Mouse (Mus musculus) forebrain, embryonic 16.5 days (tissue): ENCODE measurements around the gene Pcp4l1. TPM values are rescaled to one million over a fixed set of nuclear protein-coding genes. Genes with fewer than 3 reads are reported as not detected.

Experiments
- ATAC-seq: fragments of 200-750 bp; cut with Nextera tagmentation; 2 replicates; pipeline ENCODE4 v1.8.0; 2017; ENCODE audit warnings: mild to moderate bottlenecking, moderate library complexity
- H3K27ac ChIP-seq: fragments of 300-500 bp; sonication (generic); 2 replicates; pipeline ENCODE4 v1.5.1; 2014; ENCODE audit warnings: low read length, control low read depth
- H3K27me3 ChIP-seq: fragments of 300-500 bp; sonication (generic); replicated peaks from 2 replicates; pipeline ENCODE4 v1.6.1; 2014; ENCODE audit warnings: low read length; ENCODE audit not compliant: control insufficient read depth, insufficient read depth
- H3K36me3 ChIP-seq: fragments of 300-500 bp; sonication (generic); 2 replicates; pipeline ENCODE4 v1.6.1; 2014; ENCODE audit not compliant: control insufficient read depth, insufficient read depth
- H3K4me1 ChIP-seq: fragments of 300-500 bp; sonication (generic); replicated peaks from 2 replicates; pipeline ENCODE4 v1.6.1; 2014; ENCODE audit warnings: low read length; ENCODE audit not compliant: control insufficient read depth, insufficient read depth
- H3K4me2 ChIP-seq: fragments of 300-500 bp; sonication (generic); 2 replicates; pipeline ENCODE4 v1.6.1; 2014; ENCODE audit warnings: mild to moderate bottlenecking, low read length, control low read depth
- H3K4me3 ChIP-seq: fragments of 300-500 bp; sonication (generic); replicated peaks from 2 replicates; pipeline ENCODE4 v1.5.1; 2014; ENCODE audit warnings: mild to moderate bottlenecking, low read length, control low read depth
- H3K9ac ChIP-seq: fragments of 300-500 bp; sonication (generic); replicated peaks from 2 replicates; pipeline ENCODE4 v1.6.1; 2014; ENCODE audit warnings: low read depth, low read length, control low read depth
- H3K9me3 ChIP-seq: fragments of 300-500 bp; sonication (generic); 2 replicates; pipeline ENCODE4 v1.6.1; 2016; ENCODE audit warnings: low read length; ENCODE audit not compliant: control insufficient read depth
- WGBS: fragments of 180-500 bp; shearing (Covaris S2); extraction: QIAGEN DNeasy Blood & Tissue Kit; methylation state at CpG from one replicate; pipeline ENCODE4 v1.1.7; 2014; 5-methylcytosine and 5-hydroxymethylcytosine counted together
- polyA plus RNA-seq: library from polyadenylated mRNA; unstranded; fragments of >200 nt; fragmentation: Nextera tagmentation; extraction: Ambion mirVana; gene quantifications from 2 replicates; pipeline ENCODE4 v1.2.1, GENCODE M21; 2015

The Pcp4l1 gene
- polyA plus RNA-seq, 1 experiment from 2014 or later: 7.1 TPM

DNA sequence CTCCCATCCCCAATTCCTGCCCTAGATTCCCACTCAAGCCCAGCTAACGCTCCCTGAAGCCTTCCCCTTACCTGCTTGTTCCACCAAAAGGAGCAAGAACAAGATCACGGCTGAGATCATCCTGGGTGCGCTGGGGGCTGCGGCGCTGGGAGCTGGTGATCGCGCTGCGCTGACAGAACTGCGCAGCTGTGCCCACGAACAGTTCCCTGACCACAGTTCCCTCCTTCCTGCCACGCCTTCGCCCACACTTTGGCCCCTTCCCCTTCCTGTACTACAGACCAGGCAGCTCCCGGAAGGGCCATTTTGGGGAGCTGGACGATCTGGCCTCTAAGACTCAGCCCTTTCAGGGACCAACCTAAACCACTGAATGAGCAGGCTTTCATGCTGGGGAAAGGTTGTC lies 38.1 kb upstream of the Pcp4l1 start, which contains the start of gene Fcer1g:
TSS of gene Fcer1g (minus strand) at position 240 of the 400 bp plus-strand sequence.
- no peaks in the 10 kb centered on the region for H3K4me1 ChIP-seq
- no peak for ATAC-seq
- WGBS: 92% methylated on average over 14 of the region's 14 CpGs
- no peak within 1 kb of the TSS for H3K4me2 ChIP-seq
- no peak within 1 kb of the TSS for H3K27ac ChIP-seq
- H3K4me3 ChIP-seq: no peak within 1 kb of the TSS
- H3K9me3 ChIP-seq: no peaks in the 10 kb centered on the region
- peaks cover 26% of the 10 kb centered on the region for H3K36me3 ChIP-seq
- H3K9ac ChIP-seq: no peak within 1 kb of the TSS
- no peaks in the 10 kb centered on the region for H3K27me3 ChIP-seq

DNA sequence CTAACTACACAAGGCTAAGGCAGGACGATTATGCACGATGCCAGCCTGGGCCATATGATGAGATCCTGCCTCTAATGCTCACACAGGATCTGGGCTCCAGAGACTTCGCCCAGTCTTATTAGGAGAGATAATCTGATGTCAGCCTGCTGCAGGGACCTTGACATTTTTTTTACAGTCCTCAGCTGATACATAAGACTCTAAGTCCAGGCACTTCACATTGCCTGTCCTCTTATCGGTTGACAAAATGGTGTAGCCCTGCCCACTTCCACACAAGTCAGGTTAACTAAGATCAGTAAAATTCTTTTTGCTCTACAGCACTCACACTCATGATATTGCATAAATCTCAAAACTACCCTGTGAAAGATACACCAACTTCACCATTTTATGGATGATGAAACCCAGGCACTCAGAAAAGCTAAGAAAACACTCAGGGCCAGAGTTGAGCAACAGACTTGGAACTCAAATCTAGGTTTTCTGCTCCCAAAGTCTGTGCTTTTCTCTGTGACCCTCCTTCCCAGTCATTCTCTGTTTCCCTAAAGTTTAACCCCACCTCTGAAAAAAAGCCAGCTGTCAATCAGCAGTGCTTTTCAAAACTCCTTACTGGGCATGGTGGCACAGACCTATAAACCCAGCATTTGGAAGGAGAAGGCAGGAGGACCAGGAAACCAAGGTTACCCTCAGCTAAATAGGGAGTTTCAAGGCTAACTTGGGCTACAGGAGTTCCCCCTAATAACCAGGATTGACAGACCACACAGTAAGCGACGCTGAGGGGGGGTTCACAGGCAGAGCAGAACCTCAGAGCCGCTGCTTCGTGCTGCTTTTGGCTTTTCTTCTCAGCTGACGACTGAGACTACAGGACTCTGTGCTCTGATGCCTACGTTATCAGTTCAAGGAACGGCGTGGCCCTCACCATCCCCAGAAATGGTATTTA lies 37.0 kb upstream of the Pcp4l1 start:
- Histone ChIP-seq H3K4me1 (no peaks in the 10 kb centered on the region), H3K27me3 (no peaks in the 10 kb centered on the region), H3K27ac (no peak overlapping the region), H3K4me3 (no peak overlapping the region), H3K4me2 (no peak overlapping the region), H3K9ac (no peak overlapping the region), H3K9me3 (no peaks in the 10 kb centered on the region), H3K36me3 (peaks cover 19% of the 10 kb centered on the region)
- 83% methylated on average over 12 of the region's 12 CpGs for WGBS
- no peak for ATAC-seq

DNA sequence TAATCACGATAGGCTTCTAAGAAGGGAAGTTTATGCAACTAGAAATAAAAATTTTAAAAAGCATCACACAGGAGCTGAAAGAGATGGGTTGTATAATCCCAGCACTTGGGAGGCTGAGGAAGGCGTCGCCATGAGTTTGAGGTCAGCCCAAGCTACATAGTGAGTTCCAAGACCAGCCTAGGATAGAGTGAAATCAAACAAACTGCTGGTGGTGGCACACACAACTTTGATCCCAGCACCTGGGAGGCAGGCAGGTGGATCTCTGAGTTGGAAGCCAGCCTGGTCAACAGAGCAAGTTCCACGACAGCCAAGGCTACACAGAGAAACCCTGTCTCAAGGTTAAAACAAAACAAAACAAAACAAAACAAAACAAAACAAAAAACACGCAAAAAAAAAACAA lies 36.3 kb upstream of the Pcp4l1 start:
- Histone ChIP-seq H3K27me3 (no peaks in the 10 kb centered on the region), H3K9ac (no peak overlapping the region), H3K4me3 (no peak overlapping the region), H3K4me2 (no peak overlapping the region), H3K9me3 (no peaks in the 10 kb centered on the region), H3K27ac (no peak overlapping the region), H3K36me3 (peaks cover 12% of the 10 kb centered on the region), H3K4me1 (no peaks in the 10 kb centered on the region)
- ATAC-seq: no peak
- WGBS: 87% methylated on average over 5 of the region's 5 CpGs

DNA sequence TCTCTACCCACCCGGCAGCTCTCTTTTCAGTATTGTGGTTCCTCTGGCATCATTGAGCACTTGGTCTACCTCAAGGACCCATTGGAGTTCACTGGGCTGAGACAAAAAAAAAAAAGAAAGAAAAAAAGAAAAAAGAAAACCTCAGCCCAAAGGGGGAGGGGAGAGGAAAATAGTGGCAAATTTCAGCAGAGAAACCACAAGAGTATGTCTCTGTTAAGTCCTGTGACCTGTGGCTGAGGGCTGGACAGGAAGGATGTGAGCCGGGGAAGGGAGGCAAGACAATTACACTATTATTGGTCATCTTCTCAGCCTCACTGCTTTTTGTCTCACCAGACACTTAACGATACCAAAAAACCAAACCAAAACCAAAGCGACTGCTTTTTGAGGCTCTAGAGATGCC lies 35.8 kb upstream of the Pcp4l1 start:
- H3K27me3 ChIP-seq: no peaks in the 10 kb centered on the region
- H3K4me1 ChIP-seq: no peaks in the 10 kb centered on the region
- H3K4me2 ChIP-seq: no peak overlapping the region
- no peak overlapping the region for H3K9ac ChIP-seq
- ATAC-seq: no peak
- H3K4me3 ChIP-seq: no peak overlapping the region
- H3K36me3 ChIP-seq: peaks cover 8% of the 10 kb centered on the region; the same call in 1 of the 2 replicates
- 72% methylated on average over 4 of the region's 4 CpGs for WGBS
- H3K27ac ChIP-seq: no peak overlapping the region
- no peaks in the 10 kb centered on the region for H3K9me3 ChIP-seq

- Histone ChIP-seq H3K4me2 (no peak overlapping the region), H3K4me3 (no peak overlapping the region), H3K9me3 (no peaks in the 10 kb centered on the region), H3K9ac (no peak overlapping the region), H3K27me3 (no peaks in the 10 kb centered on the region), H3K27ac (no peak overlapping the region), H3K36me3 (peaks cover 2% of the 10 kb centered on the region; the same call in 1 of the 2 replicates), H3K4me1 (no peaks in the 10 kb centered on the region)
- ATAC-seq: no peak
- 28% methylated on average over 3 of the region's 3 CpGs for WGBS
These were observed 34.1 kb upstream of the Pcp4l1 start for GRCm38 (mm10) chr1:171230215-171230614.

- H3K9ac ChIP-seq: no peak overlapping the region
- H3K4me2 ChIP-seq: no peak overlapping the region
- 43% methylated on average over 6 of the region's 6 CpGs for WGBS
- no peaks in the 10 kb centered on the region for H3K27me3 ChIP-seq
- H3K9me3 ChIP-seq: no peaks in the 10 kb centered on the region
- no peak overlapping the region for H3K27ac ChIP-seq
- H3K4me3 ChIP-seq: no peak overlapping the region
- H3K36me3 ChIP-seq: peaks cover 2% of the 10 kb centered on the region; the same call in 1 of the 2 replicates
- no peaks in the 10 kb centered on the region for H3K4me1 ChIP-seq
- ATAC-seq: no peak
These were observed 33.7 kb upstream of the Pcp4l1 start for GRCm38 (mm10) chr1:171229750-171230149.

DNA sequence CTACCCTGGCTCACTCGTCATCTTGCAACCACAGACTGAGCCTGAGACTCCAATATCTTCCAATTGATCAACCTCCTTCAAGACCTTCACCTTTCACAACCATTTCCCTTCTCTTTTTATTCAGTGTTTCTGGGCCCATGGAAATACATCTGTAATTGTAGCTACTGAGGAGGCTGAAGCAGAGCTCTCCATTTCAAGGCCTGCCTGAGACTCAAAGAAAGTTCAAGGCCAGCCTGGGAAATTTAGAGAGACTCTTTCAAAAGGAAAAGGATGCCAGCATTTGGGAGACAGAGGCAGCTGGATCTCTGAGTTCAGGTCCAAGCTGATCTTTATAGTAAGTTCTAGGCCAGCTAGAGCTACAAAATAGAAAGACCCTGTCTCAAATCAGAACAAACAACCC lies 31.8 kb upstream of the Pcp4l1 start:
- H3K4me2 ChIP-seq: no peak overlapping the region
- WGBS: 84% methylated on average over 1 of the region's 1 CpGs
- no peaks in the 10 kb centered on the region for H3K9me3 ChIP-seq
- H3K36me3 ChIP-seq: no peaks in the 10 kb centered on the region
- no peak overlapping the region for H3K9ac ChIP-seq
- no peak for ATAC-seq
- H3K27ac ChIP-seq: no peak overlapping the region
- H3K27me3 ChIP-seq: no peaks in the 10 kb centered on the region
- H3K4me1 ChIP-seq: 0 out of 2 replicates have a peak, but pooled peaks cover 2% of the 10 kb centered on the region
- no peak overlapping the region for H3K4me3 ChIP-seq

GRCm38 (mm10) chr1:171226780-171227179 lies 30.7 kb upstream of the Pcp4l1 start:
- H3K9ac ChIP-seq: no peak overlapping the region
- 29% methylated on average over 4 of the region's 4 CpGs for WGBS
- H3K4me2 ChIP-seq: no peak overlapping the region
- H3K27me3 ChIP-seq: no peaks in the 10 kb centered on the region
- H3K27ac ChIP-seq: no peak overlapping the region
- no peak for ATAC-seq
- no peaks in the 10 kb centered on the region for H3K36me3 ChIP-seq
- H3K4me3 ChIP-seq: no peak overlapping the region
- no peaks in the 10 kb centered on the region for H3K9me3 ChIP-seq
- H3K4me1 ChIP-seq: peaks cover 4% of the 10 kb centered on the region; the same call in 1 of the 2 replicates

- Histone ChIP-seq H3K36me3 (no peaks in the 10 kb centered on the region), H3K4me1 (peaks cover 13% of the 10 kb centered on the region), H3K9me3 (no peaks in the 10 kb centered on the region), H3K27ac (no peak within 1 kb of the TSS), H3K4me3 (no peak within 1 kb of the TSS), H3K27me3 (no peaks in the 10 kb centered on the region), H3K4me2 (no peak within 1 kb of the TSS), H3K9ac (no peak within 1 kb of the TSS)
- no peak for ATAC-seq
- 79% methylated on average over 5 of the region's 5 CpGs for WGBS
These were observed 28.8 kb upstream of the Pcp4l1 start, which contains the start of gene Apoa2 for GRCm38 (mm10) chr1:171224857-171225256. Gene Apoa2 (plus strand): TSS chr1:171225054.
